Mouse (Mus musculus): ENCODE measurements at regions not wholly inside any gene's neighbourhood (a gene's known extent, or its start where the extent isn't known, plus 50 kb on each side); places are given as distances from the start of the nearest gene placed in this dataset.

DNA sequence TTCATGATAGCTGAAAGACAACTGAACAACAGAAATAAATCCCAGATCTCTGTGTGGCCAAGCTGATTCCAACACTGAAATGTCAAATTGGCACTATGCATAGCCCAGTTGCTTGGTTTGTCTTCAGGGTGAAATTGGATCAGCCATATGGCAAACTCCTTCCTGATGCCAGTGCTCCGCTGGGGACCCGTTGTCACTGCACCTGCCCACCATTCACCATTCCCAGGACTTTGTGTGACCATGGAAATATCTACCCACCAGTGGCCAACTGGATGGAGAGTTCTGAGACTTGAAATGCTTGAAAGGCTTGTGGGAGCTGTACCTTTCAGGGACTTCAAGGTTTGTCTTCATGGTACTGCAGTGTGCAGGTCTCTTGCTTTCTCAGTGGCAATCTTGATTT lies 777.2 kb downstream of the Epha4 start:
- TF ChIP-seq POLR2A (IDR thresholded peaks at IDR 0.05; ENCODE audit: low read depth, low read length) (no peak), CTCF (IDR thresholded peaks at IDR 0.05; ENCODE audit: extremely low read depth, insufficient read length, insufficient replicate concordance, low read depth, low read length) (no peak)
